Mouse (Mus musculus) kidney, postnatal 10 days (tissue): ENCODE measurements around the gene Ninl.

ENCODE experiments used
- DNase-seq: peaks from one replicate; pipeline ENCODE4 v3.0.0; 2021; ENCODE audit warnings: mixed read lengths

The Ninl gene

DNA sequence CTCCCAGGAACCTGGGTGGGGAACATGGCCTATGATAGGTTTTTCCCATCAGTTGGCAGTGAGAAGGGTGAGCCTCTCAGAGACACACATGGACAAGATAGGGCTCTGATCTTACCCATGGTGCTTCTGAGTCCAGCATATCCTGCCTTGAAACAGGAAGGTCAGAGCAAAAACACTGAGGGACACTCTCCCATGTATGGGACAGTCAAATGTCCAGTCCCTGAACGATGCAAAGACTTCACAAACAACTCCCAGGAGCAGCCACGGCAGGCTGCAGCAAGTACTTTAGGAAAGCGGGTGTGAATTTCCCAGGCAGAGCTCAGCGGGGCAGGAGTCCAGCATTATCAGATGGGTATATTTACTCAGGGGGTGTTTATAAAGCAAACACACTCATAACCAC, 43.9 kb downstream of the Ninl start:
- no peak for DNase-seq

DNA sequence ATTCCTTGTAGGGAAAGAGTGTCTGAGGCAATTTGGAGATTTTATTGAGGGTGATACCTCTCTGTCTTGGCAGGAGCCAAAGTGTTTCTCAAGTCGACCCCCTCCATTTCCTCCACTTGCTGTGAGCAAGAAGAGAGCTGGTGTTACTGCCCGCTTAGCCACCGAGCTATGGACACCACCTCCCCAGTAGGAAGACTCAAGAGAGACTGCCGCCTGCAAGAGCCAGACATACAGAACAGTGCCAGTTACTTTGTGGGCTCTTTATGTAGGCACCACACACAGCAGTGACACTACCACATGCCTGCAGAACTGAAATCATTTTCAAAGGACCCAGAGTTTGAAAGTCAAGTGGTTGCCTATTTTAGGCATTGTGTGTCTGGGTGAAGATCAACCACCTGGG, 48.1 kb downstream of the Ninl start:
- DNase-seq = no peak

DNA sequence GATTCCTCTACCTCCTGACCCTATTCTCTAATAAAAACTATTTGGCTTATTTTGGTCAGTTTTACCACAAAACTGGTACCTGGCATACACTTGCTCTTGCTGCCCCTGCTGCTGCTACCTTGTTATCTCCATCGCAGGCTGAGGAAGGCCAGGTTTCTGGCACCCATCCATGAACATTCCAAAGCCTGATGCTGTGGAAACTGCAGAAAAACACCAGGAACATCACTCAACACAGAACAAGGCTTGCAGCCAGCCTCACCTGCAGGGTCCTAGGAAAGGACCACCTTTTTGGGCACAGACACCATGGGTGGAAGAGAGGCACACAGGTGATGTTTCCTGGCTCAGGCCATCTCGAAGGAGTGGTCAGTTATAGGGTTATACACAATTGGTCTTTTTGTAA, 48.7 kb downstream of the Ninl start:
- no peak for DNase-seq

DNA sequence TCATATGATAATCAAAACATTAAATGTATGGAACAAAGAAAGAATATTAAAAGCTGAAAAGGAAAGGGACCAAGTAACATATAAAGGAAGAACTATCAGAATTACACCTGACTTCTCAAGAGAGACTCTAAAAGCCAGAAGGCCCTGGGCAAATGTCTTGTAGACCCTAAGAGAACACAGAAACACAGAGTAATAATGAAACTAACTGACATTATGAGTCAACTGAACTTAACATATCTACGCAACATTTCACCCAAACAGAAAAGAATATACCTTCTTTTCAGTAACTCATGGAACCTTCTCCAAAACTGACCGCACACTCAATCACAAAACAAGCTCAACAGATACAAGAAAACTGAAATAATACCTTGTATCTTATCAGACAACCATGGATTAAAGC, 53.8 kb downstream of the Ninl start:
- DNase-seq = no peak

DNA sequence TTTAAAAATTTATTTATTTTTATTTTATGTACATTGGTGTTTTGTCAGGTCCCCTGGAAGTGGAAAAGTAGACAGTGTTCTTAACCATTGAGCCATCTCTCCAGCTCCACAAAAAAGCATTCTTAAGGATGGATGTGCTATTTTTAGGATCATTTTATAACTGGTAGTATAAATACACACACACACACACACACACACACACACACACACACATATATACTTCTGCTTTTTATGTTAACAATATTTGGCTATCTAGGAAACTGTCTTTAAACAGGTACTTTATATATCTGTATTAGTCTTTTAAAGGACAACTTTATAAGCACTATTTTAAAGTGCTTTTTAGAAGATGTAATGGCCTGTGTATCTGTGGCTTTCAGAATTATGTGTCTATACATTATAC, 57.1 kb downstream of the Ninl start:
- DNase-seq = no peak

GRCm38 (mm10) chr2:150981524-150981923, 57.7 kb downstream of the Ninl start:
- no peak for DNase-seq

- DNase-seq = no peak
Measured at GRCm38 (mm10) chr2:150979861-150980620, 59.1 kb downstream of the Ninl start.

DNA sequence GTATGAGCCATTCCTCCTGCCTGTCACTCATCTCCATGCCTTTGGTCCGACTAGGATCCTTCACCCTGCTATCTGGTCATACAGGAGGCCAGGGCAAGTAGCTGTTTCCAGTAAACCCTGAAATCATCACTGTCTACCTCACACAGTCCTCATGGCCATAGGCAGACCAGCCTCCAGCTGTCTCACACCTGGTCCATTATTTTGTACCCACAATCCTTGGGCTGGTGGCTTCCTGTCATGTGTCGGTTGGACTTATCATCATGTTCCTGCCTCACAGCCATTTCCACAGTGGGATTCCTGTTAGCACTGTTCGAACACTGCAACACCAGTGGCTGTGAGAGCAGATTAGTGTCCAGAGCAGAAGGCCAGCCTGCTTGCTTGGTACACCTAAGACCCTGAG, 60.4 kb downstream of the Ninl start:
- no peak for DNase-seq

GRCm38 (mm10) chr2:150977676-150978075, 61.5 kb downstream of the Ninl start:
- no peak for DNase-seq

GRCm38 (mm10) chr2:150976871-150977270, 62.3 kb downstream of the Ninl start:
- no peak for DNase-seq

DNA sequence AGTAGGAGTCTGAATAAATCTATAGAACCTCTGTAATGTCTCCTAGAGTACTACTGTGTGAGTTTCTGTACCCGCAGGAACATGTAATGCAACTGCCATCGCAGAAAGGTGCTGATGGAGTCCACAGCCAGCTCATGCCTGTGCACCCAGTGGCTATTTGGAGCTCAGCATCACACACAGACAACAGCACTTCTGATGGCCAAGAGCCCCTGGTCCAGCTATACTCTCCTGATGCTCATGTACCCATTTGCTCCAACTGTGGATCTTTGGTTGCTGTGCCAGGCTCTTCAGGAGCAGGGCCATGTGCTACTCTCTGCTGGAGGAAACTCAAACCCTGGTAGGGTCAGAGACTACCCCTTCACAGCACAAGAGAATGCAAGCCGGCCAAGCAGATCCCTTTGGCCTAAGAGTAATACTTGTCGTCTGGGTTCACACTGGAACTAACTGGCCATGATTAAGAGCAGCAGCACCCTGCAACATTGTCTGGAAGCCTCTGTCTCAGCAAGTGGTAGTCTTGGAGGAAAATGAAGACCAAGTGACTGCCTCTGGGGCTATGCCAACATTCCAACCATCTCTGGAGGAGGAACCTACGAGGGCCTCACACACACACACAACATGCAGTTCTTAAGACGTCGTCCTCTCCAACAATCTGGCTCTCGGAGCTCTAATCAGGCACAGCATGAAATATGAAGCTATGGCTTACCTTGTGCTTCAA, 65.6 kb downstream of the Ninl start:
- no peak for DNase-seq

GRCm38 (mm10) chr2:150972681-150973080, 66.5 kb downstream of the Ninl start:
- no peak for DNase-seq

GRCm38 (mm10) chr2:150971856-150972255, 67.3 kb downstream of the Ninl start:
- DNase-seq = no peak

- no peak for DNase-seq
Measured at GRCm38 (mm10) chr2:150969231-150969630, 70.0 kb downstream of the Ninl start.

DNA sequence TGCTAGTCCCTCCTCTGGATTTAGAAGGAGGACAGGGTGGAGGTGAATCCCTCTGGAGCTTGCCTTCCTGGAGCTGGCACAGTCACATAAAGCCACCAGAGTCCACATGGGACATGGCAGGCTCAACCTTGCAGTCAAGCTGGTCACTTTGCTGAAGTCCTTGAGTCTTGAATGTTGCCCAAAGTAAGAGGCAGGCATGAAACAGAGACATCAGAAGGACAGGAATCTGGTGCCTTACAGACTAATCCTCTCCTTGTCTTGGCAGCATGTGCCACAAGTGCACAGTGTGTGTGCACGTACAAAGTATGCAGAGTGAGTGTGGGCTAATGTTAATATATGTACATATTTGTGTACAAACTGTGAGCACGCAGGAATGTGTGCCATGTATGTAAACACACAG, 71.7 kb downstream of the Ninl start:
- no peak for DNase-seq

DNA sequence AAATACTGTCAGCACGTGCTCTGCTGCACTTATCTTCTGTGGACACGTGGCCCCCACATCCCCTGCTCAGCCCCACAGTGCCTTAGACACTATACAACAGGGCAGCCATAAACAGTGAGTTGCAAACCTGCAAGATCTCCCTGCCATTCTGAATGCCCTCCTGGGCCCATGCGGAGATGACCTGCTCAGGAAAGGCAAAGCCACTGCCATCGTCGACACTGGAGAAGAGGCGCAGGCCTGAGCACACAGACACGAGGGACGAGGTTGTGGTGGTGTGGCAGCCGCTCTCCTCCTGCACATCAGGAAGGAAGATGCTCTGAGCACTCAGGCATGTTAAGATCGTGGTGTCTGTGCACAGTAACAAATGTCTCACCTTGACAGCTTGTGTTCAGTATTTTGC, 73.2 kb downstream of the Ninl start:
- no peak for DNase-seq

- no peak for DNase-seq
Measured at GRCm38 (mm10) chr2:150964641-150965040, 74.5 kb downstream of the Ninl start.

DNA sequence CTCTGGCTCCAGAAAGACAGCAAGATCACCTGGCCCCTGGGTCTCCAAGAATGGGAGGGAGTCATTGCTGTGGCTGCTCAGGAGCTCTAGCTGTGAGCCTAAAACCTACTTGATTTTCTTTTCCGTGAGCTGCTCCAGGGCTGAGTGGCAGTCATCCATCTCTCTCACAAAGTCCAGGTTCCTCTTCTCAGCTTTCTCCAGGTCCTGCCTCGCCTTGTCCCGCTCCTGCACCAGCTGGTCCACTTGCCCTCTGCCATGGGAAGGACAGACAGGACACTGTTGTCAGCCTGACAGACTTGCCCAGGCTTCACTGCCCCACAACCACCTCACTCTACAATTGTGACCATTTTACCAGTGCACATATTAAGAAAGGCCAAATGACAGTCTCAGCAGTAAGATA, 75.9 kb downstream of the Ninl start:
- no peak for DNase-seq

DNA sequence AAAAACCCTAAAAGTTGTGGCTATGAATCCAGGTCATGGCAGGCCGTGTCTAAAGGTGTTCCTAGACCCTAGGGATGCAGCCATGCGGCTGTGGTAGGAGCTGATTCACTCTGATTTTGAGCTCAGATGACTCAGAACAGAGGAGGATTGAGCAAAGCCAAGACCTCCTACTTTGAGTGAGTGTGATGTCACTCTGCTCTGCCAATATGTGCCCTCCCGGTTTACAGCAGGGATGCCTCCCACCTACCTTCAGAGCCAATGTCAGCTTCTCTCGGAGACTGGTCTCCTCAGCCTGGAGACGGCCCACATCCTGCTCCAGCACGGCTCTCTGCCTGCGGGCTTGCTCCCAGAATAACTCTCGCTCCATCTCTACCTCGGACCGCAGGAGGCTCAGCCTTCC, 79.7 kb downstream of the Ninl start:
- no peak for DNase-seq

DNA sequence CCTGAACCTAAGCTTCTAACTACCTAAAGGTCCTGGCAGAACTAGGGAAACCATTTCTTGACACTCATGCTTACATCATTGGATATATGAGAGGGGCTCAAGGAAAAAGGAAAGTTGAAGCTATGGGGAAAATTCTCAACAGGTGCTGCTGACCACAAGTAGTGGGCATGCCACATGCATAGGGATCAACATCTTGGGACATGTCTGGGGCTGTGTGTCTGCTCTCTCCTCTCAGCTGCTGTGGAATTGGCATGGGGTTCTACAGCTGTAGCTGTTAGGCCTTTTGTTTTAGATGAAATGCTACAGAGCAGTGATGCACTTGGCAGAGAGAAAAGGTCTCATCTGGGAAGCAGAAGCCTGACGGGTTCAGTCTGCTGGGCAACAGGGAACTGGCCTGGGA, 83.3 kb downstream of the Ninl start:
- no peak for DNase-seq

DNA sequence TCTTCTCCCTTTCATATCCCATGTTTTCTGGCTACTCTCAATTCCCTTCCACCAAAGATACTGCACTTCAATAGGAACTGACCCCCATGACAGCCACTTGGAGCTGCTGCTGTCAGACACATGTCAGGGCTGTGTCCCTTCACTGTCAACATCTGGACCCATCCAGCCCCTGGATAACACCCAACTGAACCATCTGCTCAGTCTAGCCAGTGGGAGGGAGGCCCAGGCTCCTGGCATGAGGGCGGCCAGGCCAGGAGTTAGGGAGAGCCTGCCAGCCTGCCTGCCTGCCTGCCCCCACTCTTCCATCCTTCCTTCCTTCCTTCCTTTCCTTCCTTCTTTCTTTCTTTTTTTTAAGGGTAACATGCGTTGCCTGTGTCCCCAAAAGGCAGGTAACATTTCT, 88.0 kb downstream of the Ninl start:
- no peak for DNase-seq

- DNase-seq = no peak
Measured at GRCm38 (mm10) chr2:150950056-150950455, 89.1 kb downstream of the Ninl start.

DNA sequence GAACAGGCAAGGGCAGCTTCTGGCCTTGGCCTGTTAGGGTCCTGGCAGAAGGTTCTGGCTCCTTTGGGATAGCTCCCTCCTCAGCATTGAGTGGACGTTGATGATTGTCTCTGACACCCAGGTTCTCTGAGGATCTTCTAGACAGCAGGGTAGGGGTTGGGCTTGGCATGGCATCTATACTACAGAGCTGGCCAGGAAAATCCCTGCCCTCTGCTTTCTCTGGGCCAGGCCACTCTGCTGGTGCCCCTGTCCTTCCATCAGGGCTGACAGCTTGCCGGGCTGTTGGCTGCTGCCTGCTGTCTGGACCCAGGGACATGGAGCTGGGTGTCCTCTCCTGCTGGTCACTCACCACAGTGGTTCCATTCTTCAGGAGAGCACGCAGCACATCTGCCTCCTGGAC, 89.5 kb downstream of the Ninl start:
- no peak for DNase-seq

GRCm38 (mm10) chr2:150948786-150949185, 90.4 kb downstream of the Ninl start:
- peak; percentile 19 for DNase-seq
